Mouse (Mus musculus) hindbrain, embryonic 13.5 days (tissue): Measurements from ENCODE around the gene Ttc30b. TPM values are rescaled to one million over a fixed set of nuclear protein-coding genes. Genes with fewer than 3 reads are reported as not detected.
"Not testable (repeated sequence)": the region's sequence is repeated elsewhere in the genome, so short reads cannot be mapped to it uniquely, and the experiment has no call there.

Experiments used
- ATAC-seq: fragments of 200-750 bp; cut with Nextera tagmentation; 2 replicates; pipeline ENCODE4 v1.8.0; 2017; ENCODE audit warnings: moderate TSS enrichment; ENCODE audit not compliant: low FRiP score
- H3K27ac ChIP-seq: fragments of 300-500 bp; sonication (generic); 2 replicates; pipeline ENCODE4 v1.5.1; 2015; ENCODE audit warnings: inconsistent platforms, mild to moderate bottlenecking, moderate library complexity
- H3K27me3 ChIP-seq: fragments of 300-500 bp; sonication (generic); 2 replicates; pipeline ENCODE4 v1.6.1; 2015; ENCODE audit warnings: mild to moderate bottlenecking, inconsistent platforms
- H3K36me3 ChIP-seq: fragments of 300-500 bp; sonication (generic); 2 replicates; pipeline ENCODE4 v1.6.1; 2015; ENCODE audit warnings: mild to moderate bottlenecking, inconsistent platforms
- H3K4me1 ChIP-seq: fragments of 300-500 bp; sonication (generic); replicated peaks from 2 replicates; pipeline ENCODE4 v1.6.1; 2015; ENCODE audit warnings: inconsistent platforms
- H3K4me2 ChIP-seq: fragments of 300-500 bp; sonication (generic); 2 replicates; pipeline ENCODE4 v1.6.1; 2015; ENCODE audit warnings: inconsistent platforms, mild to moderate bottlenecking, moderate library complexity
- H3K4me3 ChIP-seq: fragments of 300-500 bp; sonication (generic); 2 replicates; pipeline ENCODE4 v1.5.1; 2015; ENCODE audit warnings: mild to moderate bottlenecking, inconsistent platforms
- H3K9ac ChIP-seq: fragments of 300-500 bp; sonication (generic); 2 replicates; pipeline ENCODE4 v1.6.1; 2015; ENCODE audit warnings: mild to moderate bottlenecking, inconsistent platforms
- H3K9me3 ChIP-seq: fragments of 300-500 bp; sonication (generic); 2 replicates; pipeline ENCODE4 v1.6.1; 2016; ENCODE audit warnings: inconsistent platforms
- WGBS: fragments of 180-500 bp; shearing (Covaris S2); methylation state at CpG from one replicate; pipeline ENCODE4 v1.1.7; 2015; 5-methylcytosine and 5-hydroxymethylcytosine counted together
- polyA plus RNA-seq: library from polyadenylated mRNA; unstranded; fragments of >200 nt; fragmentation: Nextera tagmentation; extraction: Ambion mirVana; gene quantifications from 2 replicates; pipeline ENCODE4 v1.2.1, GENCODE M21; 2015

The Ttc30b gene
- 16.7 and 20.9 TPM in 2 replicates for polyA plus RNA-seq

DNA sequence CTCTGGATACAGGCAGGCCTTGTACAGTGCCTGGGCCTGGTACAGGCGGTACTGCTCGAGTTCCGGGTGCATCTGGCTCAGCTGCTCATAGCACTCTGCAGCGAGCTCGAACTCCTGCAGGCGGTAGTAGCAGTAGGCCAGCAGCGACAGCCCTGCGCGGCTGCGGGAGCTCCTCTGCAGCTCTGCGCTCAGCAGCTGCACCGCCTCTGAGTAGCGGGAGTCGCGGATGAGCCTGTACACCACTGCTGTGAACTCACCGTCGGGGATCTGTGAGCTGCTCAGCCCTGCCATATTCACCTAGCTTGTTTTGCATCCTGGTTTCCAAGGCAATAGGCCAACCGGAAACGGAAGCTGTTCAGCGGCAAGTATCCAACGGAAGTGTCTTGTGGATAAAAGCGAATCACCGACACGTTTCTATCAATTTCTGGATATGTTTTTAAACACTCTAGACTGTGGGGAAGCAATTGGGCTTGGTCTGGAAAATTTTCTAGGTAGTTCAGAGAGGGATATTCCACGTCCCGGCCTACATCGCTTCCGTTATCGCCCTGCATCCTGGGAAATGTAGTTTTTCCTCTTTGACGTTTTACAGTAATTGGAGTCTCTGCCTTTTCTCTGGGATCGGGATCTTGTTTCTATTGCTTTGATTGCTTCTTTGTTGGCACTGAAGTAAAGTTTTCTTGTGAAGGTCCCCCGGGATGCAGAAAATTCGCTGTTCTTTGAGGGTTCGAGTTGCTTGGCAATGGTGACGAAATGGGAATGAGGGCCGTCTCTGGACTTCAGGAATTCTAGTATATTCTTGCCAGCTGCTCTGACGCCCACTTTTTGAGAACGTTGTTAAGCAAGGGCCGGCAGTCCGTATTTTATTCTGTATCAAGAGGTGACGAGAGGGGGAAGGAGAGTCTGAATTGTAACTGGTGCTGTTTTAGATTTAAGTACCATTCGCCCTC lies at the start of gene Ttc30b:
Gene Ttc30b (minus strand): TSS at position 469 of the 947 bp plus-strand sequence.
- Histone ChIP-seq H3K36me3 (no peaks in the 10 kb centered on the region), H3K4me2 (peak within 1 kb of the TSS; percentile 62), H3K27ac (peak within 1 kb of the TSS; percentile 87), H3K9ac (peak within 1 kb of the TSS; percentile 66), H3K4me3 (peak within 1 kb of the TSS; percentile 53), H3K9me3 (no peaks in the 10 kb centered on the region), H3K4me1 (peaks cover 4% of the 10 kb centered on the region), H3K27me3 (no peaks in the 10 kb centered on the region)
- ATAC-seq = peak; percentile 93
- 4% methylated on average over 38 of the region's 42 CpGs for WGBS

DNA sequence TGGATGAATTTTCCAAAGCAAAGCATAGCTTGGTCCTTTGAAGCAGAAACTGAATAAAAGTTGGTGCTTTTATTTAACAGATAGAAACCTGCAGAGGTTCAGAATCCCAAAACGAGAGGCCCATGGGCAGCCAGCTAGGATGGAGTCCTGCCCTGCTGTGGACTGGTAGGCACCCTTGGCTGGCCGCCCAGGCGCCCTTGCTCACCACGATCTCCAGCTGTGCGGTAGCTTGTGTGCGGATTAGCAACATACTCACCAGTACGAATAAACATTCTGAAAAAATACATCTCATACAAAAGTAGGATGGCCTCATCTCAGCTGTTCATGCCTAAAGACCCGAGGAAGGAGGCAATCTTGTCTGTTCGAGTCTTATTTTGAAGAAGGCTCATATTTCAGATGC lies 49.4 kb upstream of the Ttc30b start:
- H3K27ac ChIP-seq = peak overlapping the region; percentile 91
- 68% methylated on average over 9 of the region's 9 CpGs for WGBS
- no peaks in the 10 kb centered on the region for H3K27me3 ChIP-seq
- H3K4me3 ChIP-seq = no peak overlapping the region
- H3K9me3 ChIP-seq = no peaks in the 10 kb centered on the region
- no peak overlapping the region for H3K4me2 ChIP-seq
- no peak overlapping the region for H3K9ac ChIP-seq
- ATAC-seq = no peak
- H3K4me1 ChIP-seq = peaks cover 62% of the 10 kb centered on the region
- H3K36me3 ChIP-seq = no peaks in the 10 kb centered on the region

DNA sequence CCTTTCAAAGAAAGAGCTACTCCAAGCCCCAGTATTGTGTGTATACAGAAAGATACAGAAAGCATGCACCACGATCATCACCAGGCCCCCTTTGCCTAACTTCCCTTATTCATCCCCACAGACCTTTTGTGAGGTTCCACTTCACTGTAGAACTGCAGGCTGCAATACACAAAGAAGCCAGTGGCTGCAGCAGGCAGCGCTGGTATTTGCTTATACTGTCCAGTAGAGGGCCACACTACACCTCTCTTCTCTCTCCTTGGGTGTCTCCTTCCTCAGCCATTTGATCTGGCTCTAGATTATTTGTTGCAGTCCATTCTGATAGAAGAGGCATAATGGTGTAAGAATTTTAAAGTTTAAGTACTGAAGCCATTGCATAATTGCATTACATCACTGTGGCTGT lies 46.7 kb upstream of the Ttc30b start:
- H3K36me3 ChIP-seq = no peaks in the 10 kb centered on the region
- H3K27ac ChIP-seq = peak overlapping the region; percentile 69
- peak; percentile 19; the same call in 1 of the 2 replicates for ATAC-seq
- H3K4me2 ChIP-seq = no peak overlapping the region; the same call in 1 of the 2 replicates
- no peak overlapping the region for H3K4me3 ChIP-seq
- 5% methylated on average over 2 of the region's 2 CpGs for WGBS
- H3K9ac ChIP-seq = no peak overlapping the region
- H3K27me3 ChIP-seq = no peaks in the 10 kb centered on the region
- peaks cover 44% of the 10 kb centered on the region for H3K4me1 ChIP-seq
- H3K9me3 ChIP-seq = no peaks in the 10 kb centered on the region

DNA sequence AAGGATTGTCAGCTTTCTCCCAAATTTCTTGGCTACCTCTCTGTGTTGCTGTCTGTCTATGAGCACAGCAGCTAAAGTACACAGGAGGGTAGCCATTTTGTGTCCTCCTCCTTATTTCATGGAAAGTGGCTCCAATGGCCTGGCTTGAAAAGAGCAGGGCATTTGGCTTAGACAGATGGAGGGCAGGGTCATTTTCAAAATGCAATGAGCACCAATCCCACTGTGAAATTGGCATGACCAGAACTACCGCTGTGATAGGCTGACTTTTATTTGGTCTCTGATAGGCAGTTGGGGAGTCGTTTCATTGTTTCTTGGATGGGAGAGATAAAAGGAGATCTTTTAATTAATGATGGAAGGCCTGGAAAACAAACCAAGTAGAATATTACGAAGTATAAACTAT lies 45.5 kb upstream of the Ttc30b start:
- WGBS = 56% methylated on average over 3 of the region's 3 CpGs
- Histone ChIP-seq H3K27ac (0 out of 2 replicates have a peak overlapping the region, but pooled peaks have one; percentile 13), H3K4me1 (peaks cover 31% of the 10 kb centered on the region), H3K9me3 (no peaks in the 10 kb centered on the region), H3K9ac (no peak overlapping the region), H3K4me2 (no peak overlapping the region), H3K27me3 (no peaks in the 10 kb centered on the region), H3K4me3 (no peak overlapping the region), H3K36me3 (no peaks in the 10 kb centered on the region)
- no peak for ATAC-seq

DNA sequence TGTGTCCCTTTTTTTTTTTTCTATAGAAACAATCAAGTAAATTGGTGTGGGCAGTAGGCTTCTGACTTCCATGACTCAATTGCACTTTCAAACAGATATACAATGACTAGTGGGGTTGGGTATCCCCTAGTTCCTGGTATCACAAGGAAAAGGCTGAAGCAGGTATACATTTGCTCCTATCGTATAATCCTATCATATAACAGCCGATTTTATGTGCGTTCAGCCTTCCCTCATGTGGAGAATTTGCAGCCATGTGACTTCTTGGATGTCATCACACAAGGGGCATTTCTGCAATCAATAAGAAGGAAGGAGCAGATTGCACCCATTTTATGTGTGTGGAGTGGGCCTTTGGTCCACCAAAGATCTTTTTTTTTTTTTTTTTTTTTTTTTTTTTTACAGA lies 44.7 kb upstream of the Ttc30b start:
- no peak overlapping the region for H3K4me3 ChIP-seq
- no peaks in the 10 kb centered on the region for H3K36me3 ChIP-seq
- WGBS = 97% methylated on average over 3 of the region's 3 CpGs
- H3K4me2 ChIP-seq = no peak overlapping the region
- H3K27me3 ChIP-seq = no peaks in the 10 kb centered on the region
- no peaks in the 10 kb centered on the region for H3K9me3 ChIP-seq
- no peak overlapping the region for H3K27ac ChIP-seq
- H3K9ac ChIP-seq = no peak overlapping the region
- peaks cover 24% of the 10 kb centered on the region for H3K4me1 ChIP-seq
- ATAC-seq = no peak

DNA sequence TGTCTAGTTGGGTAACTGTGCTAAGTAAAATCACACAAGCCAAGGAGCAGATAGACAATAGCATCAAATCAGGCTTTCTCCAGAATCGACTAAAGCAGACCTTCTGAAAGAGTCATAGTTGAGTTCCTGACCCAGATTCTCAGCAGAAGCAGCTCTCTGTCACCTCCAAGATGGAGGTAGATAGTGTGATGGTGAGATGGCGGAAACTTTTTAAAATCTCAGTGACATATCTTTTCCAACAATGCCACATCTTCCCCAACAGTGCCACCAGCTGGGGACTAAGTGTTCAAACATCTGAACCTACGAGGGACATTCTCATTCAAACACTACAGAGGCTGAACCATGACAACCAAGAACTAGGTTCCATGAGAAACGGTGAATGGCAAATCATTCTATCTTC lies 44.2 kb upstream of the Ttc30b start:
- H3K36me3 ChIP-seq = no peaks in the 10 kb centered on the region
- ATAC-seq = no peak
- no peak overlapping the region for H3K4me3 ChIP-seq
- H3K27ac ChIP-seq = no peak overlapping the region
- H3K27me3 ChIP-seq = no peaks in the 10 kb centered on the region
- H3K4me1 ChIP-seq = peaks cover 19% of the 10 kb centered on the region
- no peak overlapping the region for H3K9ac ChIP-seq
- 99% methylated on average over 4 of the region's 4 CpGs for WGBS
- H3K4me2 ChIP-seq = no peak overlapping the region
- H3K9me3 ChIP-seq = no peaks in the 10 kb centered on the region

- peaks cover 12% of the 10 kb centered on the region for H3K4me1 ChIP-seq
- not testable (repeated sequence) for H3K9me3 ChIP-seq, H3K27me3 ChIP-seq, H3K36me3 ChIP-seq, H3K27ac ChIP-seq
- WGBS = 2% methylated on average over 33 of the region's 34 CpGs
- peak within 1 kb of the TSS; percentile 46 for H3K4me3 ChIP-seq
- peak within 1 kb of the TSS; percentile 56; the same call in 1 of the 2 replicates for H3K9ac ChIP-seq
- peak; percentile 76 for ATAC-seq
- peak within 1 kb of the TSS; percentile 65 for H3K4me2 ChIP-seq
Observed at GRCm38 (mm10) chr2:75981440-75982081, 43.2 kb upstream of the Ttc30b start, which contains the start of gene Ttc30a1. Gene Ttc30a1 (minus strand): TSS chr2:75981967.

DNA sequence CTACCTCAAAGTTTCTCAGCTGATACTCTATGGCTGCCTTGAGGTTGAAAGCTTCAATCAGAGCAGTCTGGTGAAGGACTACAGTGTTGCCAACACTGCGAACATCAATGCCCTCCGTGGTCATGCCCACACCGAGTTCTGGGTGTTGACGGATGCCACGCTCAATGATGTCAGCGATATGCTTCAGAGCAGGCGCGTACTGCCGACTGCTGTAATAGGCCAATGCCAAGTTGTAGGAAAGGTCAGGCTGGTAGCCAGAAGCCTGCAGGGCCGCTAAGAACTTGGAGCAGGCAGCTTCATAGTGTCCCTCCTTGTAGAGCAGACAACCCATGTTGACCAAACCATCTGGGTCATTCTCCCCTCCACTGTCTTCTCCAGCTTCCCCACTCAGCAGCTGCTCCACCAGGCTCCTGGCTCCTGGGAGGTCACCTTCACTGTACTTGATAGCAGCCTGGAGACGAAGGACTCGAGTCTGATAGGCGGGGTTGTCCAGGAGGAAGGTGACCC lies 42.6 kb upstream of the Ttc30b start:
- H3K4me3 ChIP-seq = peak overlapping the region; percentile 46
- H3K27me3 ChIP-seq = not testable (repeated sequence)
- 97% methylated on average over 13 of the region's 13 CpGs for WGBS

GRCm38 (mm10) chr2:75977752-75978368 lies 39.5 kb upstream of the Ttc30b start, which contains the start of gene Ttc30a2:
Gene Ttc30a2 (minus strand): TSS chr2:75978170.
- H3K4me3 ChIP-seq, ATAC-seq, H3K9ac ChIP-seq, H3K4me1 ChIP-seq, H3K36me3 ChIP-seq, H3K27me3 ChIP-seq, H3K27ac ChIP-seq, H3K9me3 ChIP-seq: not testable (repeated sequence)
- H3K4me2 ChIP-seq = peak within 1 kb of the TSS; percentile 32; the same call in 1 of the 2 replicates
- WGBS = 22% methylated on average over 20 of the region's 24 CpGs

More for the DNA sequence above, 42.6 kb upstream of the Ttc30b start:
- H3K36me3 ChIP-seq, H3K9ac ChIP-seq, ATAC-seq, H3K27ac ChIP-seq, H3K4me1 ChIP-seq, H3K9me3 ChIP-seq: not testable (repeated sequence)
- H3K4me2 ChIP-seq = peak overlapping the region; percentile 65

GRCm38 (mm10) chr2:75976070-75976469 lies 37.7 kb upstream of the Ttc30b start:
- H3K4me2 ChIP-seq, H3K27ac ChIP-seq, H3K4me3 ChIP-seq, ATAC-seq, H3K9ac ChIP-seq, H3K9me3 ChIP-seq, H3K4me1 ChIP-seq, H3K36me3 ChIP-seq, H3K27me3 ChIP-seq: not testable (repeated sequence)
- WGBS = 90% methylated on average over 2 of the region's 2 CpGs

DNA sequence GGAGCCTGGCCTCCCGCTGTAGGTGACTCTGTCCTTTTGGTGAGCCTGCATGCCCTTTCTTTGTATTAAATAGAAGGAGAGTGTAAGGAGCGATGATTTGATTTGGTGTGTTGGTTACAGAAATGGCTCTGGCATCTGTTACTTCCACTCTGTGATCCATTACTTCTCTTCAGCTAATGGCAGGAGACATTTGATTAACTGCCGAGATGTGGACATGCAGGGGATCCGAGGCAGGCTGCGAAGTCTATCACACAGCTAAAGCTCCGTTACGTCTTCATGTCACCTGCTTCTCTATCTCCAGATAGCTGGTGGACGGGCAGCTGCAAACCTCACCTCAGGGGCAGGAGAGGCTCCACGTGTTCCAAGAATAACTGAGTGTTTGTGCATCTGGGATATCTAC lies 35.7 kb upstream of the Ttc30b start:
- ATAC-seq = no peak
- 65% methylated on average over 9 of the region's 9 CpGs for WGBS
- H3K27me3 ChIP-seq = no peaks in the 10 kb centered on the region
- no peaks in the 10 kb centered on the region for H3K4me1 ChIP-seq
- no peak overlapping the region for H3K4me3 ChIP-seq
- H3K27ac ChIP-seq = no peak overlapping the region
- H3K9ac ChIP-seq = no peak overlapping the region
- H3K4me2 ChIP-seq = no peak overlapping the region
- no peaks in the 10 kb centered on the region for H3K36me3 ChIP-seq
- H3K9me3 ChIP-seq = no peaks in the 10 kb centered on the region

GRCm38 (mm10) chr2:75964972-75965371 lies 26.6 kb upstream of the Ttc30b start:
- peak overlapping the region; percentile 43 for H3K4me2 ChIP-seq
- no peaks in the 10 kb centered on the region for H3K36me3 ChIP-seq
- H3K9ac ChIP-seq = peak overlapping the region; percentile 46; the same call in 1 of the 2 replicates
- no peaks in the 10 kb centered on the region for H3K9me3 ChIP-seq
- peak; percentile 64 for ATAC-seq
- peak overlapping the region; percentile 23; the same call in 1 of the 2 replicates for H3K27ac ChIP-seq
- no peaks in the 10 kb centered on the region for H3K27me3 ChIP-seq
- WGBS = 26% methylated on average over 5 of the region's 5 CpGs
- H3K4me3 ChIP-seq = no peak overlapping the region
- peaks cover 18% of the 10 kb centered on the region for H3K4me1 ChIP-seq
